In genomic region chr9:50763331-50763730, GRCm38 (mm10) we compare ENCODE assay signal across 10 mouse cellular contexts. TPM values are rescaled to one million over a fixed set of nuclear protein-coding genes. Genes with fewer than 3 reads are reported as not detected.
DNase-seq lines count a peak whose midpoint lies in the region; ATAC-seq and TF ChIP-seq lines count a peak whose summit lies in the region.
"Had no signal": no experiment of that assay in that cellular context is flagged by ENCODE, and none has a peak within 500 bp of the region (broad histone marks: within the 10 kb centered on the region; RNA-seq: fewer than 3 reads in every experiment).

No protein-coding gene starts in this region.

- no peak overlapping the region for H3K4me2 ChIP-seq in limb, embryonic 14.5 days (replicated peaks; ENCODE audit: low read depth, low read length, severe bottlenecking)
- H3K4me2 ChIP-seq: neural tube, embryonic 12.5 days had no signal

- ATAC-seq in limb, embryonic 14.5 days (ENCODE audit: low FRiP score, low read depth), result no peak
- ATAC-seq: inflammation-experienced regulatory T-cells, adult 6 months had no signal

- H3K27ac ChIP-seq in limb, embryonic 14.5 days (replicated peaks; ENCODE audit: low read depth, low read length), result no peak overlapping the region
- H3K27ac ChIP-seq: neural tube, embryonic 12.5 days had no signal

- H3K4me3 ChIP-seq in limb, embryonic 14.5 days (replicated peaks; ENCODE audit: low read length), result no peak overlapping the region
- H3K4me3 ChIP-seq: neural tube, embryonic 12.5 days had no signal

- peak; percentile 64 to 66 for DNase-seq in cerebellum, postnatal 10 days
- DNase-seq in cerebellum, adult 8-10 months, result no peak
- DNase-seq in layer of hippocampus, adult 11-12 months (ENCODE audit: low spot score), result peak; percentile 49
- DNase-seq in layer of hippocampus, postnatal 14 days (ENCODE audit: low spot score in 2 of 2), result no peak
- peak; percentile 32 to 51 for DNase-seq in B cell, adult 2 months
- DNase-seq in limb, embryonic 14.5 days (ENCODE audit: low spot score), result peak; percentile 27
- no peak for DNase-seq in spleen, adult 12 weeks (ENCODE audit: low spot score)
- DNase-seq in yolk sac, embryonic 10.5 days (ENCODE audit: low spot score), result no peak

- H3K4me1 ChIP-seq in limb, embryonic 14.5 days (ENCODE audit: control insufficient read depth, insufficient read depth, low read length), result peaks cover 5% of the 10 kb centered on the region; the same call in 1 of the 2 replicates
- H3K4me1 ChIP-seq: neural tube, embryonic 12.5 days had no signal

- peaks cover 3% of the 10 kb centered on the region; the same call in 1 of the 2 replicates for H3K36me3 ChIP-seq in limb, embryonic 14.5 days (ENCODE audit: control insufficient read depth, insufficient read depth, low read length)
- H3K36me3 ChIP-seq: neural tube, embryonic 12.5 days had no signal

- 64% methylated on average over 1 of the region's 1 CpGs for WGBS in limb, embryonic 14.5 days

- no peak for TF ChIP-seq POLR2A in limb, embryonic 14.5 days (IDR thresholded peaks at IDR 0.05; ENCODE audit: borderline replicate concordance, extremely low read depth, insufficient read depth, insufficient read length)

- H3K9ac ChIP-seq in limb, embryonic 14.5 days (ENCODE audit: low read depth, low read length, severe bottlenecking), result no peak overlapping the region
- H3K9ac ChIP-seq: neural tube, embryonic 12.5 days had no signal

- H3K9me3 ChIP-seq in limb, embryonic 14.5 days (ENCODE audit: control insufficient read depth, low read length), result no peaks in the 10 kb centered on the region
- H3K9me3 ChIP-seq: neural tube, embryonic 12.5 days had no signal

- no peaks in the 10 kb centered on the region for H3K27me3 ChIP-seq in limb, embryonic 14.5 days (ENCODE audit: control insufficient read depth, insufficient read depth, low read length)
- H3K27me3 ChIP-seq: neural tube, embryonic 12.5 days had no signal

RNA-seq across cellular contexts. Expression of gene Fdxacb1, which starts 4.7 kb away (rescaled TPM):
- 1 to 10 TPM; 5.4 to 6.6 TPM for total RNA-seq in layer of hippocampus, postnatal 14 days (2021)
- 7.4 and 7.7 TPM in 2 replicates for polyA plus RNA-seq in limb, embryonic 14.5 days (2012; rRNA removed)
- 10.6 and 10.8 TPM in 2 replicates for polyA plus RNA-seq in limb, embryonic 14.5 days (2014; fragmentation: Nextera tagmentation; extraction: Ambion mirVana)

RNA-seq across cellular contexts. Expression of gene Hspb2, which starts 11.2 kb away (rescaled TPM):
- 1 to 10 TPM; 1.3 to 1.8 TPM for total RNA-seq in layer of hippocampus, postnatal 14 days (2021)
- polyA plus RNA-seq in limb, embryonic 14.5 days (2012; rRNA removed), result 53.0 and 61.6 TPM in 2 replicates
- 47.8 and 78.7 TPM in 2 replicates for polyA plus RNA-seq in limb, embryonic 14.5 days (2014; fragmentation: Nextera tagmentation; extraction: Ambion mirVana)
- polyA plus RNA-seq: inflammation-experienced regulatory T-cells, adult 6 months had no signal

RNA-seq across cellular contexts. Expression of gene Alg9, which starts 11.5 kb away (rescaled TPM):
- 10 to 100 TPM; 29.7 to 31.8 TPM for total RNA-seq in layer of hippocampus, postnatal 14 days (2021)
- 33.2 and 41.9 TPM in 2 replicates for polyA plus RNA-seq in limb, embryonic 14.5 days (2012; rRNA removed)
- polyA plus RNA-seq in limb, embryonic 14.5 days (2014; fragmentation: Nextera tagmentation; extraction: Ambion mirVana), result 35.8 and 35.9 TPM in 2 replicates

RNA-seq across cellular contexts. Expression of gene 1110032A03Rik, which starts 12.0 kb away (rescaled TPM):
- 10 to 100 TPM; 30.3 to 31.9 TPM for total RNA-seq in layer of hippocampus, postnatal 14 days (2021)
- polyA plus RNA-seq in limb, embryonic 14.5 days (2012; rRNA removed), result 27.1 and 27.6 TPM in 2 replicates
- polyA plus RNA-seq in limb, embryonic 14.5 days (2014; fragmentation: Nextera tagmentation; extraction: Ambion mirVana), result 25.5 and 29.5 TPM in 2 replicates

RNA-seq across cellular contexts. Expression of gene Cryab, which starts 12.2 kb away (rescaled TPM):
- total RNA-seq in layer of hippocampus, postnatal 14 days (2021), result 10 to 100 TPM; 77.7 to 89.3 TPM
- 78.2 and 80.7 TPM in 2 replicates for polyA plus RNA-seq in limb, embryonic 14.5 days (2012; rRNA removed)
- polyA plus RNA-seq in limb, embryonic 14.5 days (2014; fragmentation: Nextera tagmentation; extraction: Ambion mirVana), result 87.2 and 117 TPM in 2 replicates

Comparison
In these comparisons a context has a peak if more than half of its experiments do, and no peak if none do; other contexts are left out.
1. DNase-seq: peak in cerebellum, postnatal 10 days (2 of 2), layer of hippocampus, adult 11-12 months (single experiment), B cell, adult 2 months (2 of 2) and limb, embryonic 14.5 days (single experiment); none in cerebellum, adult 8-10 months (single experiment), layer of hippocampus, postnatal 14 days (0 of 2), spleen, adult 12 weeks (single experiment) and yolk sac, embryonic 10.5 days (single experiment).